Mouse (Mus musculus) cerebellum, adult 18-20 months (tissue): ENCODE measurements around the gene Trak1.

Source experiments
- DNase-seq, 2 experiments: peaks; one replicate each; pipeline ENCODE4 v3.0.0; 2021

The Trak1 gene

DNA sequence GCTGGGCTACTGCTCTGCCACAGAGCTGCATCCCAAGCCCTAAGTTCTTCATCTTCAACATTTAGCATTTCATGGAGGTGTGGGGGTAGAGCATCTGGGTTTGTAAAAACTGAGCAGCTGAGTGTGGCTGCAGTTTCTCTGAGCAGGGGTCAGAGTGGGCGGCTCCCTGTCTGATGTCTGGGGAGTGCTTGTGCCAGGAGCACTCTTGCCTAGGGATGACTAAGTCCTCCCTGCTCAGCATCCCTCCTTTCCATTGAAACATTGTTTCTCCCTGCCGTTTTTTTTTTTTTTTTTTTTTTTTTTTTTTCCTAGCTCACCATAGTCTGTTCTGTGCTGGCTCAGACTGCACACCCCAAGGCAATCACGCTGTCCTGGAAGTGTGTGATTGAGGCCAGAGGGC is 53.3 kb downstream of the Trak1 start:
- DNase-seq, result no peak

- no peak for DNase-seq
Measured at GRCm38 (mm10) chr9:121351388-121352078, 54.2 kb downstream of the Trak1 start.

DNA sequence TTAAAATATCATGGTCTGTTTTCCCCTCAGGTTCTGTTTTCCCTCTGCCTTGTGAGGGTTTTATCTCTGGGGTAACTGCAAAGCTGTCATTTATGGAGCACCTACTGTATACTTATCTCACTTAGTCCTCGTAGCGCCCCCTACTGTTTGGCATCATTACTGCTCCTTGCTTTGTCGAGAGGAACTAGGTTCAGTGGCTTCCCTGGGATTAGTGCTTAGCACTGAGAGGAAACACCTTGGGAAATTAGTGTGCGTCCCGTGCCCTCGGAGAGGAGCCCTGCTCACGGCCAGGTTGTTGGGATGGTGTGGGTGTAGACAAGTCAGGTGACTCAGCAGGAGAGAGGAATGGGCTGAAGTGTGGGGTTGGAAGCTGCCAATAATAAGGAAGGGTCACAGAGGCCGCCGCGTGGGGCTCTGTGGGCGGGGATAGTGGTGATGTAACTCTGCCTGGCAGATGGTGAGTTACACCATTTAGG is 54.9 kb downstream of the Trak1 start:
- peak in 1 of 2 experiments; percentile 61 for DNase-seq

GRCm38 (mm10) chr9:121352726-121353125 is 55.4 kb downstream of the Trak1 start:
- DNase-seq, result no peak

GRCm38 (mm10) chr9:121354792-121355390 is 57.6 kb downstream of the Trak1 start:
- DNase-seq, result peak; percentile 60 to 72

- DNase-seq, result peak; percentile 77 to 84
Measured at GRCm38 (mm10) chr9:121355431-121356141, 58.3 kb downstream of the Trak1 start.

GRCm38 (mm10) chr9:121357102-121357501 is 59.8 kb downstream of the Trak1 start:
- DNase-seq, result no peak

- DNase-seq, result no peak
Measured at GRCm38 (mm10) chr9:121357582-121358275, 60.4 kb downstream of the Trak1 start.

GRCm38 (mm10) chr9:121358418-121358817 is 61.1 kb downstream of the Trak1 start:
- DNase-seq, result no peak

GRCm38 (mm10) chr9:121359266-121359972 is 62.1 kb downstream of the Trak1 start:
- DNase-seq, result peak in 1 of 2 experiments; percentile 47

- DNase-seq, result peak; percentile 79 to 82
Measured at GRCm38 (mm10) chr9:121360327-121360954, 63.1 kb downstream of the Trak1 start.

- peak; percentile 53 to 56 for DNase-seq
Measured at GRCm38 (mm10) chr9:121361010-121361409, 63.7 kb downstream of the Trak1 start.

- DNase-seq, result no peak
Measured at GRCm38 (mm10) chr9:121363932-121364331, 66.6 kb downstream of the Trak1 start.

DNA sequence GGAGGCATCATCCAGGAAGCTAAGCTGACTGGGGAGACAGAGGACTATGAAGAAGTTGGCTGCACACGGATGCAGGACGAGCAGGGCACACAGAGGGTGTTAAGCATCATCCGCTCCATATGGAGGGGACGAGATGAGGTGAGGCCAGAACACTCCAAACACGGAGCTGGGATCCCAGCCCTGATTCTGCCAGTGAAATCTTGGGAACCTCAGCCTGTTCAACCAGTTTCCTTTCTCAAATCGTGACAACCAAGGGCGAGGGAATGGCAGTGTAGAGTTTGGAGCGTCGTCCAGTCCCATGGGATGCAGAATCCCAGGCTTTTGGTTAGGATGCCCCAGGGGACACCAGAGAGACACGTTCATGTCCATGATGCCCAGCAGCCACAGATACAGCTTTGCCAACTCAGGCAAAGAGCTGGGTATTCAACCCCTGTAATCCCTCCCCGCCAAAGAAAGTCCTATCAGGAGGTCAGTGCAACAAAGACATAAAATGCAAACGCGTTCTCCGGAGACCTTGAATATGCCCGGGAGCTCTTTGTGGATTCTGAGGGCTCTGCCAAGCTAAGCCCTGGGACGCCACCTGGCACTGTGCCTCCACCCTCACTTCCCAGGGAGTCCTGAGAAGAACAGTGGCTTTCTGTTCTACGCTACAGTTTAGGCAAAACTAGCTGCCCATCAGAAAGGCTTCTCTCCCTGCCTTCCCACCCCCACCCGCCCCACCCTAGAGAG is 69.0 kb downstream of the Trak1 start:
- peak; percentile 73 to 74 for DNase-seq

DNA sequence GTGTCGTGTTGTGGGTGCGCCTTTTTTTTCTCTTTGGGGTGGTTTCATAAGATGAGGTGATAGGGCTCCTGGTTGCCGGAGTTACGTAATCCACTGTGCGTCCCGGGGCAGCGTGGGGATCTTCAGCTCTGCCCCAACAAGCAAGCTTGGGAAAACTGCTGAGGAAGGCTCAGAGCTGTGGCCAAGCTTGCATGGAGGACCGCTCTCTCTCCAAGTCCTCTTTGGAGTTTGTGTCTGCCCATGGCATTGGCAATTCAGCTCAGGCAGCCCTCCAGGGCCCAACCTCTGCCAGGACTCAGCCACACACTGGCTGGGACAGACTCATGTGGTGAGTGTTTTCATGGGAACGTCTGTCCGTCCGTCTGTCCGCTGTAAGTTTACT is 69.6 kb downstream of the Trak1 start:
- peak; percentile 61 to 66 for DNase-seq

DNA sequence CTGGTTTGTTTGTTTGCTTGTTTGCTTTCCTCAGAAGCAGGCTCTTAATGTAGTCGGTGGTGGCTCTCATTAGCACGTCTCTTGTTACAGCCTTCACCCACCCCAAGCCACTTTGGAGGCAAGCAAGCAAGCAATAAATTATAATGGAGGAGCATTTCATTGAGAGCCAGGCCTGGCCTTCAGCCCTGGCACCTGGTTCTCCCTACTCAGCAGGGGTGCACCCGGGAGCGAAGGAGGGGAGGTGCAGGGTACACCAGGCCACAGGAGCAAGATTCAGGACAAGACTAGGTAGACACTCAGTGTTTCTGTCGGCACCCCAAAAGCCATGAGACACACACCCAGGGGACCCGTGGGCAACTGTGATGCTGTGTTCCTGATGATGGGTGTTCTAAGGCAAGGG is 72.3 kb downstream of the Trak1 start:
- peak; percentile 66 to 71 for DNase-seq

GRCm38 (mm10) chr9:121371346-121371891 is 74.1 kb downstream of the Trak1 start:
- peak; percentile 75 to 83 for DNase-seq

GRCm38 (mm10) chr9:121371946-121372646 is 74.8 kb downstream of the Trak1 start:
- no peak for DNase-seq

GRCm38 (mm10) chr9:121373107-121373506 is 75.8 kb downstream of the Trak1 start:
- DNase-seq, result no peak

GRCm38 (mm10) chr9:121373512-121373911 is 76.2 kb downstream of the Trak1 start:
- DNase-seq, result no peak
